Mouse (Mus musculus): ENCODE data around the gene Srgap2. TPM values are rescaled to one million over a fixed set of nuclear protein-coding genes. Genes with fewer than 3 reads are reported as not detected.

Srgap2 gene
- polyA plus RNA-seq, 1 experiment from 2014 or later = 35.1 TPM

DNA sequence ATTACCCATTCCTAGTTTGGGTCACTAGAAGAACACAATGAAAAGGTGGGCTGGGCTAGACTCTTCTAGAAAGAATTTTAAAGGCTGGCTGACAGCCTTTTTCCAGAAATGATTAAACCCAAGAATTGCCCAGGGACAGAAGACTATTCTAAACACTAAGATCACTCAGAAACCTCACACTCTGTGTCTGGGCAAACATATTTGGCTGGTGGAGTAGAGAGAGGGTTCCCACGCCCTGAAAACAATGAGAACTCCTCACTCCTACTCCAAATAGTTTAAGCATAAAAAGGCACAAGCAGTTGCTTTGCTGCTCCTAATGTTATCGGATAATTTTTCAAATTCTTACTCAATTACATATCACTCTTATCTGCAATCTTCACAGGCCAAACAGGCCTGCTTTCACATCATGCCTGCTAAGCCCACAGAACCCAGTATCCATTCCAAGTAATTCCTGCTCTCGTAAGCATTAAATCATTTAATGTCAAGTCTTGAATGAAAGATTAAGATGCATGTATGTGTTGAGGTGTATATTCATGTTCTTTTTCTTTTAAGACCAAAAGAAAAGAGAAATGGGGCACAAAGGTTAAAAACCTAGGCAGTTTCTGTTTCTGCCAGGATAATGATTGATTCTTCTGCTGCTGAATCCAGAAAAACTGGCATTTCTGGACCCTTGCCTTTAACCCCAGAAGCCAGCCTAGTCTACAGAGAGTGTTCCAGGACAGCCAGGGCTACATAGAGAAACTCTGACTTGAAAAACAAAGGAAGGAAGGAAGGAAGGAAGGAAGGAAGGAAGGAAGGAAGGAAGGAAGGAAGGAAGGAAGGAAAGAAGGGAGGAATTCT lies 15.3 kb downstream of the Srgap2 start:
- no peak overlapping the region for H3K27ac ChIP-seq (ENCODE audit: low read length)
- H3K4me3 ChIP-seq (replicated peaks; ENCODE audit: low read length) = no peak overlapping the region
- peaks cover 14% of the 10 kb centered on the region for H3K4me1 ChIP-seq (replicated peaks; ENCODE audit: control insufficient read depth, insufficient read depth, low read length)
- 64% methylated on average over 3 of the region's 3 CpGs for WGBS
- H3K9me3 ChIP-seq (ENCODE audit: control insufficient read depth, low read length) = no peaks in the 10 kb centered on the region
- no peak for ATAC-seq
- H3K4me2 ChIP-seq (ENCODE audit: low read length) = no peak overlapping the region
- no peaks in the 10 kb centered on the region for H3K27me3 ChIP-seq (replicated peaks; ENCODE audit: control insufficient read depth, insufficient read depth, low read length)
- no peak overlapping the region for H3K9ac ChIP-seq (replicated peaks; ENCODE audit: low read depth, low read length)
- H3K36me3 ChIP-seq (ENCODE audit: control insufficient read depth, insufficient read depth) = no peaks in the 10 kb centered on the region

- Histone ChIP-seq H3K36me3 (ENCODE audit: control insufficient read depth, insufficient read depth) (no peaks in the 10 kb centered on the region), H3K9me3 (ENCODE audit: control insufficient read depth, low read length) (no peaks in the 10 kb centered on the region), H3K27ac (ENCODE audit: low read length) (no peak overlapping the region), H3K4me3 (replicated peaks; ENCODE audit: low read length) (no peak overlapping the region), H3K9ac (replicated peaks; ENCODE audit: low read depth, low read length) (no peak overlapping the region), H3K4me2 (ENCODE audit: low read length) (no peak overlapping the region), H3K4me1 (replicated peaks; ENCODE audit: control insufficient read depth, insufficient read depth, low read length) (peaks cover 14% of the 10 kb centered on the region), H3K27me3 (replicated peaks; ENCODE audit: control insufficient read depth, insufficient read depth, low read length) (no peaks in the 10 kb centered on the region)
- ATAC-seq = no peak
Measured at GRCm38 (mm10) chr1:131511131-131511530, 16.0 kb downstream of the Srgap2 start.

GRCm38 (mm10) chr1:131501681-131502080 lies 25.5 kb downstream of the Srgap2 start:
- Histone ChIP-seq H3K4me2 (ENCODE audit: low read length) (no peak overlapping the region), H3K9ac (replicated peaks; ENCODE audit: low read depth, low read length) (no peak overlapping the region), H3K4me1 (replicated peaks; ENCODE audit: control insufficient read depth, insufficient read depth, low read length) (peaks cover 3% of the 10 kb centered on the region; the same call in 1 of the 2 replicates), H3K27ac (ENCODE audit: low read length) (no peak overlapping the region), H3K9me3 (ENCODE audit: control insufficient read depth, low read length) (no peaks in the 10 kb centered on the region), H3K27me3 (replicated peaks; ENCODE audit: control insufficient read depth, insufficient read depth, low read length) (no peaks in the 10 kb centered on the region), H3K36me3 (ENCODE audit: control insufficient read depth, insufficient read depth) (no peaks in the 10 kb centered on the region), H3K4me3 (replicated peaks; ENCODE audit: low read length) (no peak overlapping the region)
- 89% methylated on average over 1 of the region's 1 CpGs for WGBS
- ATAC-seq = no peak

GRCm38 (mm10) chr1:131498231-131498630 lies 28.9 kb downstream of the Srgap2 start:
- Histone ChIP-seq H3K27ac (ENCODE audit: low read length) (no peak overlapping the region), H3K4me2 (ENCODE audit: low read length) (no peak overlapping the region), H3K4me1 (replicated peaks; ENCODE audit: control insufficient read depth, insufficient read depth, low read length) (0 out of 2 replicates have a peak, but pooled peaks cover 3% of the 10 kb centered on the region), H3K36me3 (ENCODE audit: control insufficient read depth, insufficient read depth) (no peaks in the 10 kb centered on the region), H3K9me3 (ENCODE audit: control insufficient read depth, low read length) (no peaks in the 10 kb centered on the region), H3K27me3 (replicated peaks; ENCODE audit: control insufficient read depth, insufficient read depth, low read length) (no peaks in the 10 kb centered on the region), H3K9ac (replicated peaks; ENCODE audit: low read depth, low read length) (no peak overlapping the region), H3K4me3 (replicated peaks; ENCODE audit: low read length) (no peak overlapping the region)
- WGBS = 85% methylated on average over 1 of the region's 1 CpGs
- ATAC-seq = no peak

GRCm38 (mm10) chr1:131493966-131494898 lies 32.9 kb downstream of the Srgap2 start:
- no peak overlapping the region for H3K4me3 ChIP-seq (replicated peaks; ENCODE audit: low read length)
- 78% methylated on average over 4 of the region's 4 CpGs for WGBS

GRCm38 (mm10) chr1:131492360-131492759 lies 34.8 kb downstream of the Srgap2 start:
- Histone ChIP-seq H3K4me3 (replicated peaks; ENCODE audit: low read length) (no peak overlapping the region), H3K27ac (ENCODE audit: low read length) (peak overlapping the region; percentile 5), H3K4me1 (replicated peaks; ENCODE audit: control insufficient read depth, insufficient read depth, low read length) (peaks cover 9% of the 10 kb centered on the region), H3K27me3 (replicated peaks; ENCODE audit: control insufficient read depth, insufficient read depth, low read length) (no peaks in the 10 kb centered on the region), H3K9me3 (ENCODE audit: control insufficient read depth, low read length) (no peaks in the 10 kb centered on the region), H3K9ac (replicated peaks; ENCODE audit: low read depth, low read length) (no peak overlapping the region), H3K36me3 (ENCODE audit: control insufficient read depth, insufficient read depth) (no peaks in the 10 kb centered on the region), H3K4me2 (ENCODE audit: low read length) (no peak overlapping the region)
- WGBS = 45% methylated on average over 2 of the region's 2 CpGs
- ATAC-seq = peak; percentile 36

More at GRCm38 (mm10) chr1:131493966-131494898, 32.9 kb downstream of the Srgap2 start:
- H3K4me2 ChIP-seq (ENCODE audit: low read length) = no peak overlapping the region
- H3K9ac ChIP-seq (replicated peaks; ENCODE audit: low read depth, low read length) = no peak overlapping the region
- no peaks in the 10 kb centered on the region for H3K36me3 ChIP-seq (ENCODE audit: control insufficient read depth, insufficient read depth)
- H3K27me3 ChIP-seq (replicated peaks; ENCODE audit: control insufficient read depth, insufficient read depth, low read length) = no peaks in the 10 kb centered on the region
- H3K27ac ChIP-seq (ENCODE audit: low read length) = no peak overlapping the region
- peaks cover 8% of the 10 kb centered on the region for H3K4me1 ChIP-seq (replicated peaks; ENCODE audit: control insufficient read depth, insufficient read depth, low read length)
- no peaks in the 10 kb centered on the region for H3K9me3 ChIP-seq (ENCODE audit: control insufficient read depth, low read length)
- ATAC-seq = no peak

GRCm38 (mm10) chr1:131491579-131491978 lies 35.6 kb downstream of the Srgap2 start:
- H3K36me3 ChIP-seq (ENCODE audit: control insufficient read depth, insufficient read depth) = no peaks in the 10 kb centered on the region
- H3K27me3 ChIP-seq (replicated peaks; ENCODE audit: control insufficient read depth, insufficient read depth, low read length) = no peaks in the 10 kb centered on the region
- no peaks in the 10 kb centered on the region for H3K9me3 ChIP-seq (ENCODE audit: control insufficient read depth, low read length)
- no peak overlapping the region for H3K4me3 ChIP-seq (replicated peaks; ENCODE audit: low read length)
- peak overlapping the region; percentile 68 for H3K27ac ChIP-seq (ENCODE audit: low read length)
- peaks cover 12% of the 10 kb centered on the region for H3K4me1 ChIP-seq (replicated peaks; ENCODE audit: control insufficient read depth, insufficient read depth, low read length)
- H3K4me2 ChIP-seq (ENCODE audit: low read length) = no peak overlapping the region
- no peak overlapping the region for H3K9ac ChIP-seq (replicated peaks; ENCODE audit: low read depth, low read length)
- 50% methylated on average over 4 of the region's 4 CpGs for WGBS
- ATAC-seq = peak; percentile 14; the same call in 1 of the 2 replicates

GRCm38 (mm10) chr1:131489312-131489711 lies 37.8 kb downstream of the Srgap2 start:
- H3K27ac ChIP-seq (ENCODE audit: low read length) = no peak overlapping the region
- no peak overlapping the region for H3K4me2 ChIP-seq (ENCODE audit: low read length)
- no peak overlapping the region for H3K9ac ChIP-seq (replicated peaks; ENCODE audit: low read depth, low read length)
- H3K4me3 ChIP-seq (replicated peaks; ENCODE audit: low read length) = no peak overlapping the region
- no peaks in the 10 kb centered on the region for H3K36me3 ChIP-seq (ENCODE audit: control insufficient read depth, insufficient read depth)
- no peaks in the 10 kb centered on the region for H3K9me3 ChIP-seq (ENCODE audit: control insufficient read depth, low read length)
- H3K27me3 ChIP-seq (replicated peaks; ENCODE audit: control insufficient read depth, insufficient read depth, low read length) = no peaks in the 10 kb centered on the region
- WGBS = 83% methylated on average over 3 of the region's 3 CpGs
- peaks cover 9% of the 10 kb centered on the region for H3K4me1 ChIP-seq (replicated peaks; ENCODE audit: control insufficient read depth, insufficient read depth, low read length)
- ATAC-seq = no peak
